Mouse (Mus musculus) lung, postnatal 36 days (tissue): ENCODE measurements around the gene Ccdc169.
"Not testable (repeated sequence)": the region's sequence is repeated elsewhere in the genome, so short reads cannot be mapped to it uniquely, and the experiment has no call there.

ENCODE experiments used
- DNase-seq: peaks from one replicate; pipeline ENCODE4 v3.0.0; 2022; ENCODE audit warnings: mixed read lengths

The Ccdc169 gene

DNA sequence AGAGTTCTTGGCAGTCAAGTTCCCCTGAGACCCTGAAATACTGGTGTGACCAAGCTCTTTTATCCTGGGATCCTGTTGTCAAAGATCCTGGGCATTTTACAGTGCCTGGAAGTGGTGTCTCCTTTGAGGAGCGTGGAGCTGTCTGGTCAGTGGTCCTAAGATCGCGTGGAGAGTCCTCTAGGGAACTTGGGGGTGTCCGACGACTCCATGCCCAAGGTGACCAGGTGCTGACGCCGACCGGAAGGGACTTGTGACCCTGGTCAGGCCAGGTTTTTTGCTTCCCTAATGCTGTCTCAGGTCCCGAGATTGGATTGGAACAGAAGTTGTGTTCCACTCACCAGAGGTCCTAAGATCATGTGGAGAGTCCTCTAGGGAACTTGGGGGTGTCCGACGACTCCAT is 66.5 kb downstream of the Ccdc169 start:
- not testable (repeated sequence) for DNase-seq

DNA sequence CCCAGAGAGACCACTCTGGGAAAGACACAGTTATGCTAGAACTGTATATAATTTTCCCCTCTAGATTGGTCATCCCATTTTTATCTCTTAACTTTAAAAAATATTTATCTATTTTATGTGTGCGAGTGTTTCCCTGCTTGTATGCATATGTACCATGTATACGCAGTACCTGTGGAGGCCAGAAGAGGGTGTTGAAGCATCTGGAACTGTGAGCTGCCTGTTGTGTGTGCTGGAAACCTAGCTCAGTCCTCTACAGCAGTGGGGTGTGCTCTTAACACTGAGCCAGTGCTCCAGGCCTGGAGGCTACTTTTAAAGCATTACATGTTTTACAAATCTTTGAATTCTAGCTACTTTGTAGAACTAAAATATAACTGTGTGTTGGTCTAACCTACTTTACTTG is 69.3 kb downstream of the Ccdc169 start:
- DNase-seq, result no peak

DNA sequence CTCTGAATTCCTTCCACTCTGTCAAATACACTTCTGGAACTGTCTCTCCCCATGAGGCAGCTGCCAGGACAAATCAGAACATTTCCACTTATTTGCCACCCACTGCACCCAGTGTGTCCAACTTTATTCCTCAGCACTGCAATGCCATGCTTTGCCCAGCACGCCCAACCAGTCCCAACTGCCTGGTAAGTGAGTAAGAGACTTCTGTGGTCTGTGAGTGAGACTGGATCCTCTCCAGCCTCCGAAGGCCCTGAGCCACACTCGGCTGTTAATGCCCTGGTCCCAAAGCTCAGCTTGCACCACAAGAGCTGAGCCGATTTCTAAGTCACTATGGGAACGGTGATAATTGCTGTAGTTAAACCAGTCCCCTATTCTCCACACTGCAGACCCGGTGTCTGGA is 70.5 kb downstream of the Ccdc169 start:
- no peak for DNase-seq

DNA sequence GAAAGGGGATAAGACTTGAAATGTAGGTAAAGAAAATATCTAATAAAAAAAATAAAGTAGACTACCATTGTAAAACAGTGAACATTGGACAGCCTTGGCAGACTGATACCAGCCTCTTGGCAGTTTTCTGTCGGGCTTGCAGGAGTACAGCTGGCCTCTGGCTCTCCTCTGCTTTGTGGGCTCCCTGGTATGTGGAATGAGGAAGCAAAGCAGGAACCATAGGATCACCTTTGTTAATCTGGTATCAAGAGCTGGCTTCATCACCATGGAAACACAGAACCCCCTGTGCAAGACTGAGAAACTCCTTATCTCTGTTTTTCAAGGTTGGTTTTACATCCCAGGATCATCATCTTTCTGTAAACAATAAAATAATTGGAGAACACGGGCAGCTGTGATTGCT is 75.1 kb downstream of the Ccdc169 start:
- peak; percentile 25 for DNase-seq

DNA sequence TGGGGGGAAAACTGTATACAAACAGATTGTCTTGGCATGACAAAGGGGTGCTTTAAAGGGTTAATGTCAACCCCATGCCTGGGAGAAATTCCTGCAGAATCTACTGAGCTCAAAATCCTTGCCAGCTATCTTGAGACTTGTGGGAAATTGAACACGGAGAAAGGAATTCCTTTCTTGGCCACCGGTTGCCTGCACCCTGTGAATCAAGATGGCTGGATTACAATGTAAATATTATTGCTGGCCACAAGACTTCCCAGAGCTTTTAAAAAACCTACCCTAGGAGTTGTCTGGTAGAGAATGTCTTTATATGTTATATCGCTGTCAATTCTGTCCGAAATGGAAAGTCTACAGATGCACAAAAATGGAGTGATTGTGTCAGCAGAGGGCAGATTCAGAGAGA is 76.6 kb downstream of the Ccdc169 start:
- no peak for DNase-seq

DNA sequence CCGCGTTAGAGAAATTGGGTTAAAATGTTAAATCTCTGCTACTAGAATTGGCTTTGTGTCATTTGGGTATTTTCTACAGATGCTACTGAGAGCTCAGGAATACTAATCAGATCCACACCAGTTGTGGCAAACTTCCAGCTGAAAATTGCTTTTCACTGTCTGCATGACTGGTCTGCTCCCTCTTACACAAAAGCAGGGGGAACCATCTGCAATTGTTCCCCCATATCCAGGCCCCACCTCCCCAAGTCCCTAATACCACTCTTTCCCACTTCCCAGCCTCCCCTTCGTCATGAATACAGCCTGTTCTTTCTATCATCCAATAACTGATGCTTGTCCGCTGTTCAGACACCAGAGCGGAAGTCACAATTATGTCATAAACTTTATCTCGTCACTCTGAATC is 77.3 kb downstream of the Ccdc169 start:
- DNase-seq, result no peak

DNA sequence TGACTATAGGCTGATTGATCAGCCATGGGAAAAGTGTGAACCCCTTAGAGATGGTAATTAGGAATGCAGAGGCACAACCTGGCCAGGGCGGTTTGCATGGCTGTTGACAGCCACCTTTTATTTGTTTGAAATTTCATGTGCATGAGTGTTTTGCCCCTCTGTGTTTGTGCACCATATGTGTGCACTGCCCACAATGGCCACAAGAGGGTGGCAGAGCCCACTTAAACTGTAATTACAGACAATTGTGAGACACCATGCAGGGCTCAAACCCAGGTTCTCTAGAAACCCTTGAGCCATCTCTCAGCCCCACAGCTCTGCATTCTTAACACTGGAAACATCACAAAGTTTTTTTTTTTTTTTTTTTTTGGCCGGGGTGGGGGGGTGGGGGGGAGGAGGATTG is 85.4 kb downstream of the Ccdc169 start:
- no peak for DNase-seq
